Mouse (Mus musculus): ENCODE measurements around the gene Ankrd13d.

DNA sequence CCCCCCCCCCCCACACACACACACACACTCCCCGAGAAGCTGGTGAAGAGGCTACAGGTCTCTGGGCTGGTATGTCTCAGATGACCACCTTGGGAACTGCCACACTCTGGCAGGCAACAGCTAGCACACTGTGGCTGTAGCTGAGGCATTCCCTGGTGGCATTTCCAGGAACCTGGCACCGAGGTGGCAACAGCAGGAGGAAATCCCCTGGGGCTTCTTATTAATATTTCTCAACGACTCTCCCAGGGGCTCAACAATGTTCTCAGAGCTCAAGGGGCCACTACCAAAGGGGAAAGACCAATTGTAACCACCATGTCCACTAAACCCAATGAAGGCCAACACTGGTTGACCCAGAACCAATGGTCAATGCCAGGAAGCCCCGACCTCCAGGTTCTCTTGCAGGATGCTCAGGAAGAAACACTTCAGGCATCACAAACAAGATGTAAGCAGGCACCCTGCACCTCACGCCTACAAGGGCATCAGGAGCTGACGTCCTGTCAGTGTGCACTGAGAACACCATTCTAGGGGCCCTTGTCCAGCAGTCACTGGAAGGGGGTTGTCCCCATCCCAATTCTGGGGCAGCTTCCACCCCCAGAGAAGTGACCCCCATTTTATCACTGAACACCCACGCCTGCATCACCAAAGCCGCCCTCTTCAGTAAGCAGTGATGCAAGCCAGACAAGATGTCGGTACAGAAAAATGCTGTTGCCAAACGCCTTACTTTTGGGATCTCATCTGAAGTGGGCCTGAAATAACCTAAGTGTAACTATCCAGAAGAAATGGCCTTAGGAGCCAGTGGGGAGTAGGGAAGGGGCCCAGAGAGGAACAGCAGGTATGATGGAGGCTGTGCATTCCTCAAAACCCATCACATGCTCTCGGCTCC is 18.2 kb upstream of the Ankrd13d start:
- TF ChIP-seq CTCF (IDR thresholded peaks at IDR 0.05; ENCODE audit: borderline replicate concordance, insufficient read depth, low read length) (no peak), POLR2A (IDR thresholded peaks at IDR 0.05; ENCODE audit: low read depth, low read length) (no peak)
